Mouse (Mus musculus) adrenal gland, postnatal 36 days (tissue): ENCODE measurements around the gene C1qbp. TPM values are rescaled to one million over a fixed set of nuclear protein-coding genes. Genes with fewer than 3 reads are reported as not detected.

ENCODE experiments used
- DNase-seq, 2 experiments: peaks; one replicate each; pipeline ENCODE4 v3.0.0; 2021; ENCODE audit warnings: mixed read lengths in 1 of 2
- total RNA-seq, 2 experiments: library from RNA; stranded (reverse); gene quantifications; 2 replicates each; pipeline ENCODE4 v1.2.3; 2021

The C1qbp gene
- total RNA-seq, 2 experiments from 2014 or later: 231 to 240 TPM

- DNase-seq: no peak
Measured at GRCm38 (mm10) chr11:70975193-70975592, 7.6 kb downstream of the C1qbp start.

- no peak for DNase-seq
Measured at GRCm38 (mm10) chr11:70973947-70974346, 8.9 kb downstream of the C1qbp start.

GRCm38 (mm10) chr11:70972586-70972985 lies 10.2 kb downstream of the C1qbp start:
- DNase-seq: no peak

- no peak for DNase-seq
Measured at GRCm38 (mm10) chr11:70970560-70971540, 12.0 kb downstream of the C1qbp start.

- peak; percentile 91 to 93 for DNase-seq
Measured at GRCm38 (mm10) chr11:70969821-70970559, 12.8 kb downstream of the C1qbp start, which contains the start of the genes Nup88 and Rpain. TSS of gene Nup88 (minus strand) at chr11:70969973. TSS of gene Rpain (plus strand) at chr11:70970213.

GRCm38 (mm10) chr11:70969271-70969794 lies 13.5 kb downstream of the C1qbp start:
- peak in 1 of 2 experiments; percentile 45 for DNase-seq

GRCm38 (mm10) chr11:70964222-70964907 lies 18.5 kb downstream of the C1qbp start:
- DNase-seq: peak in 1 of 2 experiments; percentile 20

GRCm38 (mm10) chr11:70960786-70961554 lies 21.9 kb downstream of the C1qbp start:
- DNase-seq: no peak

GRCm38 (mm10) chr11:70954711-70955110 lies 28.1 kb downstream of the C1qbp start:
- DNase-seq: no peak

- DNase-seq: peak; percentile 20 to 25
Measured at GRCm38 (mm10) chr11:70944935-70945817, 37.6 kb downstream of the C1qbp start.

GRCm38 (mm10) chr11:70943651-70944050 lies 39.2 kb downstream of the C1qbp start:
- no peak for DNase-seq

- no peak for DNase-seq
Measured at GRCm38 (mm10) chr11:70942596-70942995, 40.2 kb downstream of the C1qbp start.

GRCm38 (mm10) chr11:70935316-70935715 lies 47.5 kb downstream of the C1qbp start:
- DNase-seq: peak; percentile 26 to 43

GRCm38 (mm10) chr11:70931461-70931860 lies 51.4 kb downstream of the C1qbp start:
- DNase-seq: no peak

Other genes starting within 250 kb of the C1qbp start
- gene Zfp3, start 218.8 kb downstream of the C1qbp start, total RNA-seq: 1 to 10 TPM; 8.4 to 9.4 TPM
- gene Scimp, start 170.4 kb downstream of the C1qbp start, total RNA-seq: 1 to 10 TPM; 1.2 to 1.3 TPM
- 100 to 1,000 TPM; 144 to 170 TPM for gene Rabep1, start 138.2 kb downstream of the C1qbp start, total RNA-seq
- 10 to 100 TPM; 56.0 to 60.3 TPM for gene Nup88, start 13.1 kb downstream of the C1qbp start, total RNA-seq
- gene Rpain, start 12.8 kb downstream of the C1qbp start, total RNA-seq: 10 to 100 TPM; 23.8 to 26.0 TPM
- gene Dhx33, start 21.4 kb upstream of the C1qbp start, total RNA-seq: 10 to 100 TPM; 28.4 to 31.4 TPM
- 10 to 100 TPM; 21.8 to 26.3 TPM for gene Mis12, start 36.6 kb upstream of the C1qbp start, total RNA-seq
- 10 to 100 TPM; 71.1 to 92.2 TPM for gene Derl2, start 36.8 kb upstream of the C1qbp start, total RNA-seq
- gene 6330403K07Rik, start 50.5 kb upstream of the C1qbp start, total RNA-seq: 1 to 10 TPM; 7.3 to 7.4 TPM
- gene Nlrp1a, start 161.7 kb upstream of the C1qbp start, total RNA-seq: 1 to 10 TPM; 1.7 to 2.0 TPM
- gene Nlrp1b, start 247.7 kb upstream of the C1qbp start, total RNA-seq: under 1 TPM; 0.30 TPM